Mouse (Mus musculus) embryonic facial prominence, embryonic 13.5 days (tissue): ENCODE data around the gene Gm10273. TPM values are rescaled to one million over a fixed set of nuclear protein-coding genes. Genes with fewer than 3 reads are reported as not detected.
A peak's percentile ranks its signal among the peaks of the same experiment; 100 is the strongest.

Source experiments
- ATAC-seq: fragments of 200-750 bp; cut with Nextera tagmentation; 2 replicates; pipeline ENCODE4 v1.8.0; 2017; ENCODE audit warnings: low read depth; ENCODE audit not compliant: insufficient number of reproducible peaks, insufficient read depth, low FRiP score, low TSS enrichment
- H3K27ac ChIP-seq: fragments of 300-500 bp; sonication (generic); 2 replicates; pipeline ENCODE4 v1.5.1; 2015; ENCODE audit warnings: moderate library complexity, mild to moderate bottlenecking, inconsistent platforms
- H3K27me3 ChIP-seq: fragments of 300-500 bp; sonication (generic); 2 replicates; pipeline ENCODE4 v1.6.1; 2015; ENCODE audit warnings: mild to moderate bottlenecking, inconsistent platforms
- H3K36me3 ChIP-seq: fragments of 300-500 bp; sonication (generic); 2 replicates; pipeline ENCODE4 v1.6.1; 2015; ENCODE audit warnings: mild to moderate bottlenecking, inconsistent platforms
- H3K4me1 ChIP-seq: fragments of 300-500 bp; sonication (generic); 2 replicates; pipeline ENCODE4 v1.6.1; 2015; ENCODE audit warnings: inconsistent platforms
- H3K4me2 ChIP-seq: fragments of 300-500 bp; sonication (generic); 2 replicates; pipeline ENCODE4 v1.6.1; 2015; ENCODE audit warnings: moderate library complexity, mild to moderate bottlenecking, inconsistent platforms
- H3K4me3 ChIP-seq: fragments of 300-500 bp; sonication (generic); 2 replicates; pipeline ENCODE4 v1.5.1; 2015; ENCODE audit warnings: mild to moderate bottlenecking, inconsistent platforms
- H3K9ac ChIP-seq: fragments of 300-500 bp; sonication (generic); 2 replicates; pipeline ENCODE4 v1.6.1; 2015; ENCODE audit warnings: mild to moderate bottlenecking, inconsistent platforms
- H3K9me3 ChIP-seq: fragments of 300-500 bp; sonication (generic); 2 replicates; pipeline ENCODE4 v1.6.1; 2016; ENCODE audit warnings: inconsistent platforms
- WGBS: fragments of 180-500 bp; shearing (Covaris S2); methylation state at CpG from one replicate; pipeline ENCODE4 v1.1.7; 2015; ENCODE audit warnings: mixed read lengths; 5-methylcytosine and 5-hydroxymethylcytosine counted together
- polyA plus RNA-seq: library from polyadenylated mRNA; unstranded; fragments of >200 nt; fragmentation: Nextera tagmentation; extraction: Ambion mirVana; gene quantifications from 2 replicates; pipeline ENCODE4 v1.2.1, GENCODE M21; 2015

Gm10273 gene
- polyA plus RNA-seq, 1 experiment from 2014 or later: 2.8 TPM

DNA sequence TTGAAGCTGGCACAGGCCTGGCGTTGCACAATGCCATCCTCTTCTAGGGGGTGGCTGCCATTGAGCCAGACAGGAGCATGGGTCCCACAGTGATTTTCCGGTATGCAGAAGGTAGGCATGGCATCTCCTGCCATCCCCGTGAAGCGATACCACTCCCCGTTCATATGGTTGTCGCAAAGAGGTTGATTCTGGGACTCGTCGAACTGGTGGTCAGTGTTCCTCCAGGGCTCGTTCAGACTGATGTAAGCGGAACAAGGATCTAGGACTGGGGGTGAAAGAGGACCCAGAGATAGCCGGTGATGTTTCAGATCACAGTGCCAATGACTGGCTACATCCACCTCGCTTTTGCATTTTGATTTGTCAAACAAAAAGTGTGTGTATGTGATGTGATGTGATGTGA is 43.2 kb downstream of the Gm10273 start:
- ATAC-seq: no peak
- Histone ChIP-seq H3K9me3 (no peaks in the 10 kb centered on the region), H3K4me2 (no peak overlapping the region)

DNA sequence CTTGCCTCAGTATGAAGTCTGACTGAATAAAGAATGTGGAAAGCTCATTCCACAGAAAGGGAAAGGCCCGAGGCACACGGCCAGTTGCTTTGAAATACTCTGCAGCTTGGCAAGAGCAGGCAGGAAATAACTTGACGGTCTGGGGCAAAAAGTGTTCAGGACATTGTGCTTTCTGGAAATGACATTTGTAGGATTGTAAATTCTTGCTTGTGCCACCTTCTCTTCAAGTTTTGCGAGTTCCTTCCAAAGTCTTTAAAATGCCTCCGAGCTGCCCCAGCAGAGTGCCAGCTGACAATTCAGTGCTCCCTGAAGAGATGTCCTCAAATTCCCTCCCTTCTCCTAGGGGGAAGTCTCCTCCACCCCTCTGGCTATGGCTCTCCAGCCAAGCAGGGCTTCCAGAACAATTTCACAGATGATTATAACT is 44.1 kb downstream of the Gm10273 start:
- H3K9me3 ChIP-seq: no peaks in the 10 kb centered on the region
- no peak overlapping the region for H3K9ac ChIP-seq
- H3K27ac ChIP-seq: peak overlapping the region; percentile 63
- H3K27me3 ChIP-seq: no peaks in the 10 kb centered on the region
- H3K4me2 ChIP-seq: 0 out of 2 replicates have a peak overlapping the region, but pooled peaks have one; percentile 5
- WGBS: 22% methylated on average over 5 of the region's 5 CpGs
- H3K4me1 ChIP-seq: peaks cover 20% of the 10 kb centered on the region
- ATAC-seq: no peak
- no peaks in the 10 kb centered on the region for H3K36me3 ChIP-seq
- H3K4me3 ChIP-seq: no peak overlapping the region

More for the DNA sequence above, 43.2 kb downstream of the Gm10273 start:
- no peak overlapping the region for H3K27ac ChIP-seq
- no peak overlapping the region for H3K9ac ChIP-seq
- 89% methylated on average over 12 of the region's 12 CpGs for WGBS
- H3K4me1 ChIP-seq: peaks cover 20% of the 10 kb centered on the region
- no peak overlapping the region for H3K4me3 ChIP-seq
- H3K27me3 ChIP-seq: no peaks in the 10 kb centered on the region
- H3K36me3 ChIP-seq: no peaks in the 10 kb centered on the region

DNA sequence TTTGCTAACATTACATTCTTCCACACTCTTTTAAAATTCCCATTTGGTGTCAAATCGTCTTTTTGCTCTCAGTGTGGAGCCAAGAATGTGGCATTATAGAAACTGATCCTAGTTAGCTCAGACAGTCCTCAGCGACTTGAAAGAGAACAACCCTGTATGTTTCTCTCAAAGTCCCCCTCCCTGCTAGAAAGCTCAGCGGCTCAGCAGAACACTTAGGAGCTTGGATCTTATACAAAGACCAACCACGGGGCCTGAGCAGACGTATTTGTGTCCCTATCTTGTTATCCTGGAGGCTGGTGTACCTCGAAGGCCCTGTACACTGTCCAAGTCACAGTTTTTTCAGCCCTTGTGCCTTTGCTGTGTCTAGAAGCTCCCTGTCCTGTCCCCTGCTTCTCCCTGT is 44.7 kb downstream of the Gm10273 start:
- 34% methylated on average over 6 of the region's 6 CpGs for WGBS
- no peaks in the 10 kb centered on the region for H3K36me3 ChIP-seq
- peak overlapping the region; percentile 63 for H3K27ac ChIP-seq
- no peak for ATAC-seq
- no peaks in the 10 kb centered on the region for H3K9me3 ChIP-seq
- no peaks in the 10 kb centered on the region for H3K27me3 ChIP-seq
- no peak overlapping the region for H3K4me2 ChIP-seq
- H3K4me3 ChIP-seq: no peak overlapping the region
- H3K9ac ChIP-seq: no peak overlapping the region
- peaks cover 20% of the 10 kb centered on the region for H3K4me1 ChIP-seq

DNA sequence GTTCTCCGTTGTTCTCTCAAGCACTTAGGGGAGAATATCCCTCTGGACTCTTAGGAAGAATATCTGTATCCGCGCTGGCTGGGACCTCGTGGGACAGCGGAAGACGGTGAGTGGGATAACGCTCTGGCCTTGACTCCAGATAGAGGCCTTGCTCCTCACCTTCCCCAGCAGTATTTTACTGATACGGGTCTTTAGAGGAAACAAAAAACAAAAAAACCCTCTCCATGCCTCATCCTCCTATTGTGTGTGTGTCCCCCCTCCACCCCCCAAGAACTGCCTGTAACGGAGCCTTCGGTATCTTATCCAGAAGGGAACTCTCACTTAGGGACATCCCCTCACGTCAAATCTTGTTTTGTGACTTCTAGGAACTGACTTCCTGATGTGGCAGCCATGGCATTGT is 46.3 kb downstream of the Gm10273 start, which contains the start of gene Oit3:
Oit3 (minus strand) TSS at position 44 of the 400 bp plus-strand sequence.
- Histone ChIP-seq H3K27me3 (no peaks in the 10 kb centered on the region), H3K9me3 (no peaks in the 10 kb centered on the region), H3K4me2 (no peak within 1 kb of the TSS), H3K36me3 (no peaks in the 10 kb centered on the region), H3K27ac (no peak within 1 kb of the TSS), H3K4me1 (peaks cover 20% of the 10 kb centered on the region), H3K9ac (no peak within 1 kb of the TSS), H3K4me3 (no peak within 1 kb of the TSS)
- WGBS: 86% methylated on average over 11 of the region's 11 CpGs
- no peak for ATAC-seq

DNA sequence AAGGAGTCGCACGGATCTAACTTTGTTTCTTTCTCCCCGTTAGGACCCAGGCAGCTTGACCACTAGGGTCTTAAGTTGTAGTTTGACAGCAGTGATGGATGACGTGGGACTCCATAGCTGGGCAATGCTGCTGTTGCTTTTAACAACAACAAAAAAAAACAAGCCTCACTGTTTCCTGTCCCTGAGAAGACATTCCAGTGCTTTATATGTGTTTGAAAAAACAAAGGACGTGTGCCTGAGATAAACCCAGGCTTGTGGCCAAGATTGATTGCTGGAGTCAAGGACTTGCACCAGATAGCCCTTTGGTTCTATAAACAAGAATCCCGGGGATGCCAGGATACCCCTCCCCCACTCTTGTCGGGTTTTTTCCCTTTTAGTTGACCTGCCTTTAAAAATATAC is 47.8 kb downstream of the Gm10273 start:
- ATAC-seq: no peak
- no peak overlapping the region for H3K4me3 ChIP-seq
- no peaks in the 10 kb centered on the region for H3K9me3 ChIP-seq
- H3K36me3 ChIP-seq: no peaks in the 10 kb centered on the region
- 50% methylated on average over 7 of the region's 7 CpGs for WGBS
- H3K27me3 ChIP-seq: no peaks in the 10 kb centered on the region
- H3K4me1 ChIP-seq: peaks cover 20% of the 10 kb centered on the region
- H3K9ac ChIP-seq: no peak overlapping the region
- H3K4me2 ChIP-seq: no peak overlapping the region
- no peak overlapping the region for H3K27ac ChIP-seq

DNA sequence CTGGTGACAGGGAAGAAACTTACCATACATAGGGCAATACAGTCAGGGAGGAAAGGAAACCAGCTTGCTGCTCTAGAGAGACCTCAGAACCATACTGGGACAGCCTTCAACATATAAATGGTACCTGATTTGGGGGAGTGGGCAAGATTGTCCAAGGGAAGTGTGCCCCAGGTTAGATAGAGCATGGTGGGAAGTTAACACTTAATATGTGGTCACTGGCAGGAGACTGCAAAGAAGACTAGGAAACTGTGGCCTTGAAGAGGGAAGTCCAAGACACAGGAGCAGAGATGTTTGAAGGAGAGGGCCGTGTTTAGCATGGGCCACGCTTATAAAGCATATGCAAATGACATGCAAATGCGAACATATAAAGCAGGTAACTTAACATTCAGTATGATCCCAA is 48.7 kb downstream of the Gm10273 start:
- H3K9me3 ChIP-seq: no peaks in the 10 kb centered on the region
- ATAC-seq: no peak
- H3K4me1 ChIP-seq: peaks cover 15% of the 10 kb centered on the region
- no peak overlapping the region for H3K4me2 ChIP-seq
- 79% methylated on average over 3 of the region's 3 CpGs for WGBS
- no peaks in the 10 kb centered on the region for H3K36me3 ChIP-seq
- no peak overlapping the region for H3K27ac ChIP-seq
- no peak overlapping the region for H3K9ac ChIP-seq
- H3K27me3 ChIP-seq: no peaks in the 10 kb centered on the region
- no peak overlapping the region for H3K4me3 ChIP-seq

DNA sequence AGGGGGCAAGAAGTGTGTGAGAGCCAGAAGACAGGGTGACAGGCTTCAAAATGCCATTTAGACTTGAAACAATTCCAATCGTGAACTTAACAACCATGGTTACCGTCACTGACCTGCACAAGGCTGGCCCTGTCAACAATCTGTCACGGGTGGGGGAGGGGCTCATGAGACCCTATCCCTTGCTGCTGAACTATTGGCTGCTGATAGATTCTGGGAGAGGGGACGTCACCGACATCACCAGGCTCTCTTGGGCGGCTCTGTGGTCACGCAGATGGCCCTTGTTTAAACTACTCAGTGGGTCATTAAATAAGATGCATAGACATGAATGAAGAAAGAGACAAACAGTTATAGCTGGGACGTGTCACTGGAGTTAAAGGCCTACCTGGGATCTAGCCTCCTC is 49.2 kb downstream of the Gm10273 start:
- no peak for ATAC-seq
- Histone ChIP-seq H3K4me2 (no peak overlapping the region), H3K9ac (no peak overlapping the region), H3K4me1 (peaks cover 10% of the 10 kb centered on the region), H3K27ac (no peak overlapping the region), H3K36me3 (no peaks in the 10 kb centered on the region), H3K4me3 (no peak overlapping the region), H3K9me3 (no peaks in the 10 kb centered on the region), H3K27me3 (no peaks in the 10 kb centered on the region)
- 43% methylated on average over 8 of the region's 8 CpGs for WGBS

Other genes starting within 250 kb of the Gm10273 start
- 42.7 and 43.4 TPM in 2 replicates for gene Sept10, start 173.8 kb upstream of the Gm10273 start, polyA plus RNA-seq
- gene Sowahc, start 173.7 kb upstream of the Gm10273 start, polyA plus RNA-seq: 13.0 and 13.6 TPM in 2 replicates
- 76.2 and 91.3 TPM in 2 replicates for gene P4ha1, start 72.3 kb upstream of the Gm10273 start, polyA plus RNA-seq
- gene Pla2g12b, start 8.0 kb downstream of the Gm10273 start, polyA plus RNA-seq: 0.65 TPM in 1 of 2 replicates, not detected in the other
- gene Oit3, start 46.1 kb downstream of the Gm10273 start, polyA plus RNA-seq: 0.67 and 0.80 TPM in 2 replicates
- not detected in 2 replicates for gene Gm10322, start 220.4 kb downstream of the Gm10273 start, polyA plus RNA-seq
- 30.1 and 31.3 TPM in 2 replicates for gene Mcu, start 221.1 kb downstream of the Gm10273 start, polyA plus RNA-seq